Mouse (Mus musculus) forebrain, embryonic 10.5 days (tissue): ENCODE measurements at regions not wholly inside any gene's neighbourhood (a gene's known extent, or its start where the extent isn't known, plus 50 kb on each side); places are given as distances from the start of the nearest gene placed in this dataset.

ENCODE experiments used
- DNase-seq: peaks from one replicate; pipeline ENCODE4 v3.0.0-alpha.2; 2017; ENCODE audit warnings: low spot score; ENCODE audit errors: extremely low spot score
- H3K27ac ChIP-seq: fragments of 300-500 bp; sonication (generic); 2 replicates; pipeline ENCODE4 v1.5.1; 2016; ENCODE audit warnings: mild to moderate bottlenecking
- H3K27me3 ChIP-seq: fragments of 300-500 bp; sonication (generic); 2 replicates; pipeline ENCODE4 v1.6.1; 2016; ENCODE audit warnings: mild to moderate bottlenecking; ENCODE audit not compliant: poor library complexity, severe bottlenecking
- H3K36me3 ChIP-seq: fragments of 300-500 bp; sonication (generic); replicated peaks from 2 replicates; pipeline ENCODE4 v1.6.1; 2016; ENCODE audit warnings: mild to moderate bottlenecking, moderate library complexity
- H3K4me1 ChIP-seq: fragments of 300-500 bp; sonication (generic); 2 replicates; pipeline ENCODE4 v1.6.1; 2016
- H3K4me3 ChIP-seq: fragments of 300-500 bp; sonication (generic); 2 replicates; pipeline ENCODE4 v1.5.1; 2016; ENCODE audit warnings: mild to moderate bottlenecking, moderate library complexity
- H3K9me3 ChIP-seq: fragments of 300-500 bp; sonication (generic); 2 replicates; pipeline ENCODE4 v1.6.1; 2016; ENCODE audit warnings: mild to moderate bottlenecking, moderate library complexity
- WGBS: fragments of 180-500 bp; shearing (Covaris S2); methylation state at CpG from one replicate; pipeline ENCODE4 v1.1.7; 2016; 5-methylcytosine and 5-hydroxymethylcytosine counted together

- Histone ChIP-seq H3K9me3 (no peaks in the 10 kb centered on the region), H3K27ac (no peak overlapping the region), H3K36me3 (no peaks in the 10 kb centered on the region), H3K27me3 (no peaks in the 10 kb centered on the region), H3K4me1 (peaks cover 12% of the 10 kb centered on the region), H3K4me3 (no peak overlapping the region)
- DNase-seq: no peak
- WGBS: 72% methylated on average over 22 of the region's 22 CpGs
These were observed 235.0 kb upstream of the Irx1 start for GRCm38 (mm10) chr13:72198341-72199105.

GRCm38 (mm10) chr13:72209518-72209917 lies 246.0 kb upstream of the Irx1 start:
- WGBS: 90% methylated on average over 5 of the region's 5 CpGs
- peaks cover 13% of the 10 kb centered on the region for H3K4me1 ChIP-seq
- no peaks in the 10 kb centered on the region for H3K9me3 ChIP-seq

GRCm38 (mm10) chr13:72209946-72210456 lies 246.5 kb upstream of the Irx1 start:
- Histone ChIP-seq H3K36me3 (no peaks in the 10 kb centered on the region), H3K9me3 (no peaks in the 10 kb centered on the region), H3K4me1 (peaks cover 13% of the 10 kb centered on the region), H3K4me3 (no peak overlapping the region), H3K27me3 (no peaks in the 10 kb centered on the region; the same call in 1 of the 2 replicates), H3K27ac (no peak overlapping the region)
- WGBS: 27% methylated on average over 10 of the region's 10 CpGs
- peak; percentile 16 for DNase-seq

More at GRCm38 (mm10) chr13:72209518-72209917, 246.0 kb upstream of the Irx1 start:
- DNase-seq: no peak
- Histone ChIP-seq H3K27me3 (no peaks in the 10 kb centered on the region; the same call in 1 of the 2 replicates), H3K4me3 (no peak overlapping the region), H3K27ac (no peak overlapping the region), H3K36me3 (no peaks in the 10 kb centered on the region)

- no peaks in the 10 kb centered on the region for H3K9me3 ChIP-seq
- DNase-seq: no peak
- H3K4me3 ChIP-seq: no peak overlapping the region
- no peaks in the 10 kb centered on the region; the same call in 1 of the 2 replicates for H3K27me3 ChIP-seq
- no peaks in the 10 kb centered on the region for H3K36me3 ChIP-seq
- peaks cover 13% of the 10 kb centered on the region for H3K4me1 ChIP-seq
- WGBS: 67% methylated on average over 7 of the region's 7 CpGs
- no peak overlapping the region for H3K27ac ChIP-seq
These were observed 247.2 kb upstream of the Irx1 start for GRCm38 (mm10) chr13:72210474-72211309.

- Histone ChIP-seq H3K4me1 (peaks cover 13% of the 10 kb centered on the region), H3K27ac (no peak overlapping the region), H3K4me3 (no peak overlapping the region), H3K27me3 (no peaks in the 10 kb centered on the region; the same call in 1 of the 2 replicates), H3K9me3 (no peaks in the 10 kb centered on the region), H3K36me3 (no peaks in the 10 kb centered on the region)
- DNase-seq: no peak
- WGBS: 87% methylated on average over 4 of the region's 4 CpGs
These were observed 248.2 kb upstream of the Irx1 start for GRCm38 (mm10) chr13:72211716-72212115.

- H3K36me3 ChIP-seq: no peaks in the 10 kb centered on the region
- WGBS: 91% methylated on average over 2 of the region's 2 CpGs
These were observed 249.2 kb upstream of the Irx1 start for GRCm38 (mm10) chr13:72212747-72213146.

GRCm38 (mm10) chr13:72219329-72219728 lies 255.8 kb upstream of the Irx1 start:
- H3K27me3 ChIP-seq: no peaks in the 10 kb centered on the region; the same call in 1 of the 2 replicates
- DNase-seq: no peak
- no peak overlapping the region for H3K27ac ChIP-seq
- H3K4me3 ChIP-seq: no peak overlapping the region
- no peaks in the 10 kb centered on the region for H3K9me3 ChIP-seq
- H3K36me3 ChIP-seq: no peaks in the 10 kb centered on the region
- 88% methylated on average over 2 of the region's 2 CpGs for WGBS
- no peaks in the 10 kb centered on the region for H3K4me1 ChIP-seq

More at GRCm38 (mm10) chr13:72212747-72213146, 249.2 kb upstream of the Irx1 start:
- H3K27me3 ChIP-seq: no peaks in the 10 kb centered on the region; the same call in 1 of the 2 replicates
- no peaks in the 10 kb centered on the region for H3K9me3 ChIP-seq
- H3K4me3 ChIP-seq: no peak overlapping the region
- peaks cover 13% of the 10 kb centered on the region for H3K4me1 ChIP-seq
- DNase-seq: no peak
- no peak overlapping the region for H3K27ac ChIP-seq

- no peaks in the 10 kb centered on the region for H3K9me3 ChIP-seq
- H3K36me3 ChIP-seq: no peaks in the 10 kb centered on the region
- DNase-seq: no peak
- no peak overlapping the region for H3K27ac ChIP-seq
- no peak overlapping the region for H3K4me3 ChIP-seq
- peaks cover 11% of the 10 kb centered on the region for H3K4me1 ChIP-seq
- WGBS: 95% methylated on average over 1 of the region's 1 CpGs
- peaks cover 7% of the 10 kb centered on the region for H3K27me3 ChIP-seq
These were observed 263.6 kb upstream of the Irx1 start for GRCm38 (mm10) chr13:72227102-72227501.

GRCm38 (mm10) chr13:72231032-72231591 lies 267.6 kb upstream of the Irx1 start:
- WGBS: 41% methylated on average over 4 of the region's 4 CpGs
- Histone ChIP-seq H3K27ac (0 out of 2 replicates have a peak overlapping the region, but pooled peaks have one; percentile 11), H3K4me1 (peaks cover 7% of the 10 kb centered on the region), H3K36me3 (no peaks in the 10 kb centered on the region), H3K9me3 (no peaks in the 10 kb centered on the region), H3K27me3 (peaks cover 7% of the 10 kb centered on the region; the same call in 1 of the 2 replicates), H3K4me3 (no peak overlapping the region)
- DNase-seq: no peak

- DNase-seq: no peak
- Histone ChIP-seq H3K27me3 (peaks cover 7% of the 10 kb centered on the region; the same call in 1 of the 2 replicates), H3K9me3 (no peaks in the 10 kb centered on the region), H3K36me3 (no peaks in the 10 kb centered on the region), H3K4me1 (peaks cover 7% of the 10 kb centered on the region), H3K27ac (no peak overlapping the region), H3K4me3 (no peak overlapping the region)
These were observed 268.6 kb upstream of the Irx1 start for GRCm38 (mm10) chr13:72232080-72232479.

- no peak for DNase-seq
- Histone ChIP-seq H3K27me3 (no peaks in the 10 kb centered on the region), H3K36me3 (no peaks in the 10 kb centered on the region), H3K4me3 (no peak overlapping the region), H3K27ac (no peak overlapping the region), H3K4me1 (peaks cover 4% of the 10 kb centered on the region), H3K9me3 (no peaks in the 10 kb centered on the region)
- WGBS: 80% methylated on average over 3 of the region's 3 CpGs
These were observed 278.4 kb upstream of the Irx1 start for GRCm38 (mm10) chr13:72241919-72242318.

GRCm38 (mm10) chr13:72250419-72250818 lies 286.9 kb upstream of the Irx1 start:
- no peaks in the 10 kb centered on the region for H3K4me1 ChIP-seq
- H3K36me3 ChIP-seq: no peaks in the 10 kb centered on the region
- H3K9me3 ChIP-seq: 0 out of 2 replicates have a peak, but pooled peaks cover 4% of the 10 kb centered on the region
- no peak overlapping the region for H3K27ac ChIP-seq
- DNase-seq: no peak
- H3K27me3 ChIP-seq: no peaks in the 10 kb centered on the region
- H3K4me3 ChIP-seq: no peak overlapping the region
